Mouse (Mus musculus): ENCODE results near the gene Wdr89. TPM values are rescaled to one million over a fixed set of nuclear protein-coding genes. Genes with fewer than 3 reads are reported as not detected.
A peak's percentile ranks its signal among the peaks of the same experiment; 100 is the strongest.

Gene Wdr89
- polyA plus RNA-seq, 1 experiment from 2014 or later = 11.9 TPM

- H3K27me3 ChIP-seq (ENCODE audit: insufficient read depth, low read length) = no peaks in the 10 kb centered on the region
- H3K36me3 ChIP-seq (ENCODE audit: insufficient read depth, low read length) = peaks cover 3% of the 10 kb centered on the region; the same call in 1 of the 2 replicates
- 88% methylated on average over 4 of the region's 4 CpGs for WGBS
- peaks cover 15% of the 10 kb centered on the region for H3K4me1 ChIP-seq (ENCODE audit: insufficient read depth, low read length)
- no peak overlapping the region for H3K27ac ChIP-seq (ENCODE audit: low read length)
- no peak overlapping the region for H3K4me2 ChIP-seq (replicated peaks; ENCODE audit: low read depth, low read length)
- no peak overlapping the region for H3K4me3 ChIP-seq (ENCODE audit: low read length)
- no peaks in the 10 kb centered on the region for H3K9me3 ChIP-seq (ENCODE audit: low read length)
- H3K9ac ChIP-seq (replicated peaks; ENCODE audit: low read length) = no peak overlapping the region
- ATAC-seq (ENCODE audit: low FRiP score, low TSS enrichment) = no peak
These were observed 71.6 kb downstream of the Wdr89 start for GRCm38 (mm10) chr12:75597707-75598106.

GRCm38 (mm10) chr12:75596154-75597002 is 73.0 kb downstream of the Wdr89 start, which contains the start of gene Ppp2r5e:
Gene Ppp2r5e (minus strand): TSS chr12:75596245.
- Histone ChIP-seq H3K27me3 (ENCODE audit: insufficient read depth, low read length) (no peaks in the 10 kb centered on the region), H3K36me3 (ENCODE audit: insufficient read depth, low read length) (peaks cover 8% of the 10 kb centered on the region; the same call in 1 of the 2 replicates), H3K9ac (replicated peaks; ENCODE audit: low read length) (peak within 1 kb of the TSS; percentile 95), H3K4me3 (ENCODE audit: low read length) (peak within 1 kb of the TSS; percentile 87), H3K4me1 (ENCODE audit: insufficient read depth, low read length) (peaks cover 15% of the 10 kb centered on the region), H3K27ac (ENCODE audit: low read length) (peak within 1 kb of the TSS; percentile 97), H3K4me2 (replicated peaks; ENCODE audit: low read depth, low read length) (peak within 1 kb of the TSS; percentile 76), H3K9me3 (ENCODE audit: low read length) (no peaks in the 10 kb centered on the region)
- WGBS = under 1% methylated on average over 70 of the region's 72 CpGs
- peak; percentile 99 for ATAC-seq (ENCODE audit: low FRiP score, low TSS enrichment)

- Histone ChIP-seq H3K4me3 (ENCODE audit: low read length) (peak overlapping the region; percentile 87), H3K36me3 (ENCODE audit: insufficient read depth, low read length) (peaks cover 8% of the 10 kb centered on the region; the same call in 1 of the 2 replicates), H3K4me2 (replicated peaks; ENCODE audit: low read depth, low read length) (peak overlapping the region; percentile 64), H3K9ac (replicated peaks; ENCODE audit: low read length) (peak overlapping the region; percentile 91), H3K27ac (ENCODE audit: low read length) (peak overlapping the region; percentile 97), H3K9me3 (ENCODE audit: low read length) (no peaks in the 10 kb centered on the region), H3K27me3 (ENCODE audit: insufficient read depth, low read length) (no peaks in the 10 kb centered on the region), H3K4me1 (ENCODE audit: insufficient read depth, low read length) (peaks cover 15% of the 10 kb centered on the region)
- peak; percentile 42; the same call in 1 of the 2 replicates for ATAC-seq (ENCODE audit: low FRiP score, low TSS enrichment)
- WGBS = 0% methylated on average over 74 of the region's 97 CpGs
These were observed 73.8 kb downstream of the Wdr89 start for GRCm38 (mm10) chr12:75595291-75596153.

GRCm38 (mm10) chr12:75594404-75594803 is 74.9 kb downstream of the Wdr89 start:
- peaks cover 13% of the 10 kb centered on the region for H3K4me1 ChIP-seq (ENCODE audit: insufficient read depth, low read length)
- H3K4me3 ChIP-seq (ENCODE audit: low read length) = peak overlapping the region; percentile 35
- no peaks in the 10 kb centered on the region for H3K27me3 ChIP-seq (ENCODE audit: insufficient read depth, low read length)
- WGBS = 34% methylated on average over 5 of the region's 5 CpGs
- H3K9me3 ChIP-seq (ENCODE audit: low read length) = no peaks in the 10 kb centered on the region
- no peak for ATAC-seq (ENCODE audit: low FRiP score, low TSS enrichment)
- H3K36me3 ChIP-seq (ENCODE audit: insufficient read depth, low read length) = peaks cover 17% of the 10 kb centered on the region
- peak overlapping the region; percentile 64 for H3K4me2 ChIP-seq (replicated peaks; ENCODE audit: low read depth, low read length)
- no peak overlapping the region for H3K27ac ChIP-seq (ENCODE audit: low read length)
- peak overlapping the region; percentile 43; the same call in 1 of the 2 replicates for H3K9ac ChIP-seq (replicated peaks; ENCODE audit: low read length)

GRCm38 (mm10) chr12:75593817-75594216 is 75.5 kb downstream of the Wdr89 start:
- no peak for ATAC-seq (ENCODE audit: low FRiP score, low TSS enrichment)
- no peaks in the 10 kb centered on the region for H3K27me3 ChIP-seq (ENCODE audit: insufficient read depth, low read length)
- H3K27ac ChIP-seq (ENCODE audit: low read length) = no peak overlapping the region
- WGBS = 76% methylated on average over 4 of the region's 4 CpGs
- peak overlapping the region; percentile 17; the same call in 1 of the 2 replicates for H3K4me3 ChIP-seq (ENCODE audit: low read length)
- no peaks in the 10 kb centered on the region for H3K9me3 ChIP-seq (ENCODE audit: low read length)
- H3K4me2 ChIP-seq (replicated peaks; ENCODE audit: low read depth, low read length) = peak overlapping the region; percentile 64; the same call in 1 of the 2 replicates
- peaks cover 11% of the 10 kb centered on the region for H3K4me1 ChIP-seq (ENCODE audit: insufficient read depth, low read length)
- H3K36me3 ChIP-seq (ENCODE audit: insufficient read depth, low read length) = peaks cover 20% of the 10 kb centered on the region
- no peak overlapping the region for H3K9ac ChIP-seq (replicated peaks; ENCODE audit: low read length)

- H3K36me3 ChIP-seq (ENCODE audit: insufficient read depth, low read length) = peaks cover 34% of the 10 kb centered on the region
- H3K9me3 ChIP-seq (ENCODE audit: low read length) = no peaks in the 10 kb centered on the region
- no peaks in the 10 kb centered on the region for H3K27me3 ChIP-seq (ENCODE audit: insufficient read depth, low read length)
- no peak overlapping the region for H3K27ac ChIP-seq (ENCODE audit: low read length)
- H3K4me3 ChIP-seq (ENCODE audit: low read length) = no peak overlapping the region
- no peak overlapping the region for H3K4me2 ChIP-seq (replicated peaks; ENCODE audit: low read depth, low read length)
- no peak for ATAC-seq (ENCODE audit: low FRiP score, low TSS enrichment)
- H3K4me1 ChIP-seq (ENCODE audit: insufficient read depth, low read length) = no peaks in the 10 kb centered on the region
- no peak overlapping the region for H3K9ac ChIP-seq (replicated peaks; ENCODE audit: low read length)
These were observed 81.8 kb downstream of the Wdr89 start for GRCm38 (mm10) chr12:75587501-75587900.

- Histone ChIP-seq H3K27me3 (ENCODE audit: insufficient read depth, low read length) (no peaks in the 10 kb centered on the region), H3K4me1 (ENCODE audit: insufficient read depth, low read length) (peaks cover 3% of the 10 kb centered on the region; the same call in 1 of the 2 replicates), H3K27ac (ENCODE audit: low read length) (no peak overlapping the region), H3K4me3 (ENCODE audit: low read length) (no peak overlapping the region), H3K4me2 (replicated peaks; ENCODE audit: low read depth, low read length) (no peak overlapping the region), H3K9ac (replicated peaks; ENCODE audit: low read length) (no peak overlapping the region), H3K9me3 (ENCODE audit: low read length) (no peaks in the 10 kb centered on the region), H3K36me3 (ENCODE audit: insufficient read depth, low read length) (peaks cover 23% of the 10 kb centered on the region)
- ATAC-seq (ENCODE audit: low FRiP score, low TSS enrichment) = no peak
- 68% methylated on average over 3 of the region's 3 CpGs for WGBS
These were observed 85.6 kb downstream of the Wdr89 start for GRCm38 (mm10) chr12:75583776-75584175.

Other genes with a start within 250 kb of the Wdr89 start
- gene Ppp2r5e, start 73.3 kb downstream of the Wdr89 start, polyA plus RNA-seq (2015; fragmentation: Nextera tagmentation; extraction: Ambion mirVana) = 10.1 and 11.8 TPM in 2 replicates
- gene Sgpp1, start 66.2 kb upstream of the Wdr89 start, polyA plus RNA-seq (2015; fragmentation: Nextera tagmentation; extraction: Ambion mirVana) = 14.5 and 15.9 TPM in 2 replicates
- 58.7 and 61.9 TPM in 2 replicates for gene Syne2, start 148.6 kb upstream of the Wdr89 start, polyA plus RNA-seq (2015; fragmentation: Nextera tagmentation; extraction: Ambion mirVana)

Measured in kidney, embryonic 16.5 days (tissue).